Mouse (Mus musculus): ENCODE results near the gene Mcrip1.

Gene Mcrip1

GRCm38 (mm10) chr11:120547469-120547868, 2.1 kb downstream of the Mcrip1 start:
- no peak for DNase-seq (ENCODE audit: extremely low spot score, low spot score)

DNA sequence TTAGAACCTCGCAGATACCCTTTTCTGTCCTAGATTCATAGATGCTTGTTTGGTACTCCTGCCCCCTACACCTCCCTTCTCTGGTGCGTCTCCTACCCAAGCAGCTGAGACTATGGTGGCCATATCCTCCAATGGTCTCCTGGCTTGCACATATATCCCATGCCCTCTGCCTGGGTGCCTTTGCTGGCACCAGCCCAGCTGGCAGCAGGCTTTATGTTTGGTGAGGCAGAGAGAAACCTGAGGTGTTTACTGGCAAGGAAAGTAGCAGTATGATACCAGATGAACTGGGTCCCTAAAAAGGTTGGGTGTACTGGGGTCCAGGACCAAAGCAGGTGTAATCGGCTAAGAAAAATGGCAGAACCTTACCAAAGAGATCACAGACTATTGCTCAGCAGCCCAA, 3.6 kb downstream of the Mcrip1 start:
- no peak for DNase-seq (ENCODE audit: extremely low spot score, low spot score)

DNA sequence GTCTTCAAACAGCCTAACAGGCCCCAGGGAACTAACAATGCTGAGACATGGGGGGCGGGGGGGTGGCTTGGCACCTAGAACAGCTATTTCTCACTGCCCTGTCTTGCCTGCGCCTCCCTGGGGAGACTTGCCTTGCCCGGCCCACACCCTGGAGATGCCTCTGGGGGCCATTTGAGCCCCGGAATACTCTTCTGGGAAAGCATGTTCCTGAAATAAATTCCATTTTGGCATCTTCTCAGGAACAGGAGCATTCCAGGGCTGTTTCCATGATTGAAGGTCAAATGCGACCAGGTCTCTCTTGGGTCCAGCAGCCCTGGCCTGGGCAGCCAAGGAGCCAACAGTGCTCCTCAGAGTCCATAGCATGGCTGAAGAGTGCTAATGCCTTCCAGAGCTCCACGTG, 7.2 kb downstream of the Mcrip1 start:
- no peak for DNase-seq (ENCODE audit: extremely low spot score, low spot score)

DNA sequence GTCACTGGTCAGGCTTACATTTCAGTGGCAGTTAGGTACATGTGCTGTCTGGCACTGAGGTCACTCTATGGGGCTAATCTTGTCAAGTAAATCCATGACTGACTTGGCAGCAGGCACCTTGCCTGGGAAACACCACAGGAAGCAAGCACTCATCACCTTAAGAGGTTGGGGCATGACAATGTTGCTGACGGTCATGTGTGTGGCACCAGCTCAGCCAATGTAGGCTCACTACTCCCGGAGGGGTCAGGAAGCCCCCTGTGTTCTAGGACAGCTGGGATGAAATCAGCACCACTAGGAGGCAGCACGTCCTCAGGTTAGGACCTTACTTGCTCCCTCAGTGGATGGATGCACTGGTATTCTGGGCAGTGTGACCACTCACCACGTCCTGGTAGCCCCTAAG, 7.6 kb downstream of the Mcrip1 start:
- DNase-seq (ENCODE audit: extremely low spot score, low spot score) = no peak

- DNase-seq (ENCODE audit: extremely low spot score, low spot score) = no peak
Measured at GRCm38 (mm10) chr11:120539285-120540014, 10.1 kb downstream of the Mcrip1 start.

GRCm38 (mm10) chr11:120538955-120539284, 10.6 kb downstream of the Mcrip1 start:
- no peak for DNase-seq (ENCODE audit: extremely low spot score, low spot score)

DNA sequence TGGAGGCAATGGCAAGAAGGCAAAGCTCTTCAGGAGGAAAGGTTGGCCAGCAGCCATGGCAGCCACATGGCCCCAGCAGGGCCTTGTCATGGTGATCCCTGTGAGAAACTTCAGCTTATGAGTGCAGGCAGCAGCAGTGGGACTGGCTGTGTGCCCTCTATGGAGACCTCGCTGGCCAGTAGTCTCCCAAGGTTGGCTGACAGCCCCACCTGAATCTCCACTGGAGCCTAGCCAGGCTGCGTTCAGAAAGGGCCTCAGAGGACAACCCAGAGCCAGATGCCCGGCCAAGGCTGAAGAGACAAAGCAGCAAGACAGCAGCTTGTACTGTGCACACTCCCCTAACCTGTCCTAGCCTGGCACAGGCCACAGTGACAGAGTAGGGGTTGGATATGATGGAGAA, 11.0 kb downstream of the Mcrip1 start:
- no peak for DNase-seq (ENCODE audit: extremely low spot score, low spot score)

DNA sequence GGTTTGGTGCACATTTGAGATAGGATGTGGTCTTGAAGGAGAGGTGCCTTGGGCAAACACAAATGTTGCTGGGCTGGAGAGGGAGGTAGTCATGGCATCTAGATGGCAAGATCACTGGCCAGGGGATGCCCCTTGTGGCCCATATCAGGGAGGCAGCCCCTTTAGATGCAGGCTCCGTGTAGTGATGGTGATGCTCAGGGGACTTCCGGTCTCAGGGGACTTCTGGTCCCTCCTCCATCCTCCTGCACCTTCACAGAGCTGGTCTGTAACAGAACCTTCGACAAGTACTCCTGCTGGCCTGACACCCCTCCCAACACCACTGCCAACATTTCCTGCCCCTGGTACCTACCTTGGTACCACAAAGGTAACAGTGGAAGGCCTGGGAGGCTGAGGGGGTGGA, 13.7 kb downstream of the Mcrip1 start:
- DNase-seq (ENCODE audit: extremely low spot score, low spot score) = no peak

GRCm38 (mm10) chr11:120535145-120535544, 14.4 kb downstream of the Mcrip1 start:
- no peak for DNase-seq (ENCODE audit: extremely low spot score, low spot score)

- DNase-seq (ENCODE audit: extremely low spot score, low spot score) = no peak
Measured at GRCm38 (mm10) chr11:120534093-120534492, 15.4 kb downstream of the Mcrip1 start.

DNA sequence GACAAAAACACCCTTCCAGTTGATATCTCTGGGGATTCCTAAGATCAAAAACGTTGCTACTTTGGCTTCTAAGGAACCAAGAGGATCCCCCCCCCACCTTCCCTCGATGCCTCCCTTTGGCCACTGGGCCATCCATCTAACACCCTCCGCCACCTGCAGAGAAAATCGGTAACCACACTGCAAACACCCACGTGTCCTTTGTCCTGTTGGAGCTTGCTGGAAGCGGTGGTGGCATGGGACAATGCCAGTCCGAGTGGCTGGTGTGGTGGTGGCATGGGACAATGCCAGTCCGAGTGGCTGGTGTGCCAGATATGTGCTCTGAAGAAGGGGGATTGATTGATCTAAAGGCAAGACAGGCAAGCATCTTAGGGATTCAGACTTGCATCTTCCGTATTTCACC, 17.9 kb downstream of the Mcrip1 start:
- DNase-seq (ENCODE audit: extremely low spot score, low spot score) = no peak

GRCm38 (mm10) chr11:120530085-120530964, 19.2 kb downstream of the Mcrip1 start, which contains the start of gene Gcgr:
Gene Gcgr (plus strand): TSS chr11:120530699.
- DNase-seq (ENCODE audit: extremely low spot score, low spot score) = peak; percentile 59

DNA sequence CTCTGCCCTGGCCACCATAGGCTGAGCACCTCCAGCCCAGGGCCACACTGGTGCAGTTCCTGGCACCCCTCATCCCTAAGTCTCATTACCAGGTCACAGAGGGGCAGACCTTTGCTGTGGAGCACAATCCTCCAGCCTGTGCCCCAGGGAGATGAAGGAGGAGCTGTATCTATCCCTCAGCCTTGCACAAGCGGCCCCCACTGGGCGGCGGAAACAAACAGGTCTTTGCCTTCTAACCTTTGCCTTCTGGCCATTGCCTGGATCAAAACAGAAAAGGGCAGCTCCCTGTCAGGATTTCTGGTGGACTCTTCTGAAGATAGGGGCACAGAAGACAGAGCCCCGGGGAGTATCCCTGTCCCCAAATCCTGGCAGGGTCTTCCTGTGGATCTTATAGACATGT, 20.6 kb downstream of the Mcrip1 start:
- DNase-seq (ENCODE audit: extremely low spot score, low spot score) = no peak

DNA sequence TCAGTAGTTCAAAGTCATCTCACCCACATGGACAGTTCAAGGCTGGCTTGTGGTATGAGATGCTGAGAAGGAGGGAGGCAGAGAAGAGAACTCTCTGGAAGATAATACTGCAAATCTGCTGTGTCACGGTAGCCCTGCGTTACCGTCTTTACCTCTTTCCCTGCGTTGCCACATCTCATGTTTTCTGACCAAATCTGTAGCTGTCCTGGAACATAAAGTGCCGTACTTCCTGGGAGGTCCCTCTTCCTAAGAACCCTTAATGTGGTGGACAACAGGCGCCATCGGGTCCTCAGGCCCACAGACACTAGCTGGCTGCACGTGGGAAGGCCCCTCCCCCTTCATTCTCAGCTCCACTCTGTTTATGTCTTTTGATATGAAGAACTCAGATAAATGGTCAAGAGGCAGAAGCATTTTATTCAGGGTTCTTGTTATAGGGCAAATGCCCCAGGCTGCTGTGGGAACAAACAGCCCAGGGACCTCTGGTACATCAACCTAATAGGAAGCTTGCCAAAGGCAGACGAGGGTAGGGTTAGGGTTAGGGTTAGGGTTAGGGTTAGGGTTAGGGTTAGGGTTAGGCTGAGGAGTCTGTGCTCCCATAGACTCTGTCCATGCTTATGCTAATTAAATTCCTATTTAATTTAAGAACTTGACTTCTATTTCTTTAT, 21.7 kb downstream of the Mcrip1 start:
- no peak for DNase-seq (ENCODE audit: extremely low spot score, low spot score)

- DNase-seq (ENCODE audit: extremely low spot score, low spot score) = no peak
Measured at GRCm38 (mm10) chr11:120525959-120526358, 23.6 kb downstream of the Mcrip1 start.

- DNase-seq (ENCODE audit: extremely low spot score, low spot score) = no peak
Measured at GRCm38 (mm10) chr11:120522581-120522980, 26.9 kb downstream of the Mcrip1 start.

GRCm38 (mm10) chr11:120520967-120521540, 28.5 kb downstream of the Mcrip1 start:
- DNase-seq (ENCODE audit: extremely low spot score, low spot score) = no peak

- no peak for DNase-seq (ENCODE audit: extremely low spot score, low spot score)
Measured at GRCm38 (mm10) chr11:120520498-120520897, 29.0 kb downstream of the Mcrip1 start.

DNA sequence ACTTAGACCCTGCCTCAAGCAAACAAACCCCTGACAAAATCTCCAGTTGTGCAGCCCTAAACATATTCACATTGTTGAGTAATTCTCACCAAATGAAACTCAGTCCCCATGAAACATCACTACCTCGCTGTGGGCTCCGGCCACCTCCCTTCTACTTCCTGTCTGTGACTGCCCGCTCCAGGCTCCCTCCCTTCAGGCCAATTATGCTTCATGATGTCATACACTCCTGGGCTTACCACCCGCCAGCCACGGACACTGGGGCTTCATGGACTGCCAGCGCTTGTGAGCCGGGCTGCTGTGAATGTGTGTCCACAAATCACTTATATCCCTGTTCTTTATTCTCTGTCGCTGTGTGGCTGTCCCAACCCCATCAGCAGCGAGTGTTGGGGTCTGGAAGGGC, 29.8 kb downstream of the Mcrip1 start:
- DNase-seq (ENCODE audit: extremely low spot score, low spot score) = no peak

DNA sequence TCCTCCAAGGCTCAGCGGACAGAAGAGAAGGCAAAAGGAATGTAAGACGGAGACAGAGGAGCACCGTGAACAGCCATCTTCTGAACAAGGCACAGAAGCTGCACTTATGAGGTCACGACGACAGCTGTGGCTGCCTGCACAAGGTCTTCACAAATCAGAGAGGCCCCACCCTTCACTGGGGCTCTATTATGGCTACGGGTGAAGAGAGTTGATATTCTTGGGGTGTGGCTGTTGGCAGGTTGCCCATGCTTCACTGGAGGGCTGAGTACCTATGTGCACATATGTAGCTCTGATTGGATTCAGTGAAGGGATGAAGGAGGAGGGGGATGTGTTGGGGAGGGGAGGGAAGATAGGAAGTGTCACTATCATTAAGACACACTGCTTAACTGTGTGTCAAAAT, 31.0 kb downstream of the Mcrip1 start:
- DNase-seq (ENCODE audit: extremely low spot score, low spot score) = no peak

GRCm38 (mm10) chr11:120518027-120518426, 31.5 kb downstream of the Mcrip1 start:
- no peak for DNase-seq (ENCODE audit: extremely low spot score, low spot score)

- DNase-seq (ENCODE audit: extremely low spot score, low spot score) = no peak
Measured at GRCm38 (mm10) chr11:120517147-120517546, 32.4 kb downstream of the Mcrip1 start.

Measured in neural tube, embryonic 10.5 days (tissue).